Mouse (Mus musculus) kidney, adult 2 months (tissue): ENCODE measurements around the gene Styxl1.

Source experiments
- CTCF ChIP-seq: fragments of 200-500 bp; conservative IDR thresholded peaks from 2 replicates; pipeline ENCODE4 v1.5.1; 2011; ENCODE audit warnings: low read depth, mild to moderate bottlenecking, control low read depth, low read length, moderate library complexity, mixed read lengths; ENCODE audit not compliant: insufficient read depth, insufficient read length
- POLR2A ChIP-seq: fragments of 200-500 bp; IDR thresholded peaks from one replicate; pipeline ENCODE4 v1.6.1; 2011; ENCODE audit warnings: low read depth, low read length, control low read depth

DNA sequence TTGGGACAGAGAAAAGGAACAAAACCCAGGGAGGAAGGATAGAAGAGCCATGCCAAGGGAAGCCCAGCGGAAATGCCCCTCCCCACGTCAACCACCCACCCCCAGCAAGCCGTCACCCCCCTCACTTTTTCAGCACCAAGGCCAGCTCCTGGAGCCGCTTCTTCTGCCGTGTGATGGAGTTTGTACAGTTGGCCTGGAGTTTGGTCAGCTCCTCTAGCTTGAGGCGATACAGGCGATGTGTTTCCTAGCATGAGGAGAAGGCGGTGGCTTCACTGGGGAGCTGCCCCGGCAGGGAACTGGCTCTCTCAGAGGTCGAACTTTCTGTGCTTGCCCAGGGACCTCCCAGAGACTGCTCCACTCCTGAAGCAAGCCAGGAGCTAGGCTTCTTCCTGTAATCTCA is 36.0 kb downstream of the Styxl1 start:
- TF ChIP-seq CTCF (no peak), POLR2A (no peak)
